Mouse (Mus musculus) olfactory bulb, adult 2 months (tissue): ENCODE results near the gene Zfp385b.

Experiments used
- CTCF ChIP-seq: fragments of 200-500 bp; IDR thresholded peaks from 2 replicates; pipeline ENCODE4 v1.5.1; 2012; ENCODE audit warnings: low read depth, mild to moderate bottlenecking, low read length, moderate library complexity; ENCODE audit not compliant: insufficient read depth
- POLR2A ChIP-seq: fragments of 200-500 bp; IDR thresholded peaks from 2 replicates; pipeline ENCODE4 v1.6.1; 2012; ENCODE audit warnings: mild to moderate bottlenecking, low read depth, low read length, moderate library complexity; ENCODE audit not compliant: insufficient read depth

GRCm38 (mm10) chr2:77481274-77481673, 338.2 kb downstream of the Zfp385b start:
- TF ChIP-seq POLR2A: no peak
- no peak for TF ChIP-seq CTCF
